Mouse (Mus musculus): Measurements from ENCODE around the gene Tedc2. TPM values are rescaled to one million over a fixed set of nuclear protein-coding genes. Genes with fewer than 3 reads are reported as not detected.

Gene Tedc2
- polyA plus RNA-seq, 1 experiment = 4.2 TPM

DNA sequence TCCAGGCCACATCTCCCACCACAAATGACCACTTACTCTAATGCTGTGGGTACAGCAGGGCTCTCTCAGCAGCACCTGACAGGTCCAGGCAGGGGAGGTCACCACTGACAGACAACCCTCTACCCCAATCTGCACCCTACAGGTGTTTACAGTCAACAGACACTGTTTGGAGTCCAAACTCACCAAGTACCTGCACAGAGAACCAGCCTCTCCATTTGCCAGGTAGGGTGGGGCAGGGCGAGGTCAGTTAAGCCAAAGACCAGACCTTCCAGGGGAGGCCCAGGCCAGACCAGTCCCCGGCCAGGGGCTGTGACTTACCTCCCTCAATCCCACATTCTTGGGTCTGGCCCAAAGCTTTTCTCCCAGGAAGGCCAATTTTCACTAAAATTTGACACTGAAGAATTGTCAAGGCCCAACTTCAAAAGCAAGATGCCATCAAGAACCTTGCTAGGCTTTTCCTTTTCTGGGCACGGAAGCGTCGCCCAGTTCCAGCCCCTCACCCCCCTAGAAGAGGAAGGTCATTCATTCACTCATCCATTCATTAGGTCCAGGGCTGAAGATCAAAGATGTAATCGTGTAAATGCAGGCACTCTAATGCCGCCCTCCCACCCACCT is 52.7 kb downstream of the Tedc2 start:
- TF ChIP-seq CTCF (IDR thresholded peaks at IDR 0.05; ENCODE audit: extremely low read depth, insufficient read length, insufficient replicate concordance, low read depth, low read length) (no peak), POLR2A (IDR thresholded peaks at IDR 0.05; ENCODE audit: low read depth, low read length) (no peak)
- Histone ChIP-seq H3K4me3 (ENCODE audit: low read depth, low read length) (peak overlapping the region; percentile 86), H3K36me3 (ENCODE audit: control insufficient read depth, insufficient read depth, low read length) (peaks cover 13% of the 10 kb centered on the region), H3K27ac (ENCODE audit: insufficient read depth, low read depth, low read length) (peak overlapping the region; percentile 48), H3K4me1 (ENCODE audit: control insufficient read depth, insufficient read depth, insufficient read length, low read length) (peaks cover 11% of the 10 kb centered on the region), H3K27me3 (ENCODE audit: control insufficient read depth, insufficient read depth, low read length) (no peaks in the 10 kb centered on the region)
- 22% methylated on average over 7 of the region's 7 CpGs for WGBS

DNA sequence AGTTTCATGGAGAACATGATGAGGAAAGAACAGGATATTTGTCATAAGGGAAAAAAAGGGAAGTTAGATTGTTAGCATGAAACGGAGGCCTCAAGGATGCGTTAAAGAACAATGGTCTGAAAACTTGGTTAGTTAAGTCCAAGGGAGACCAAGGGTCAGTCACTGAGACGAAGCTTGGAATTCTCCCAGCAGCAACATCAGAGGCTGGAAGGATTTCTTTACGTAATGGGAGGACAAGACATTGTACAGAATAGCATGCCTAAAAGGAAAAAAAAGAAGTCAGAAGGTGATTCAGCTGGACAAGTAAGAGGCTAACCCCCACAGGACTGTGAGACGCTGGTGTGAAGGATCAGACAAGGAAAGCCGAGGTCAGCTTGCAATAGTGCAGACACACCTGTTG is 53.5 kb downstream of the Tedc2 start:
- H3K4me3 ChIP-seq (ENCODE audit: low read depth, low read length) = no peak overlapping the region
- peaks cover 13% of the 10 kb centered on the region for H3K36me3 ChIP-seq (ENCODE audit: control insufficient read depth, insufficient read depth, low read length)
- H3K27me3 ChIP-seq (ENCODE audit: control insufficient read depth, insufficient read depth, low read length) = no peaks in the 10 kb centered on the region
- WGBS = 78% methylated on average over 6 of the region's 6 CpGs
- TF ChIP-seq CTCF (IDR thresholded peaks at IDR 0.05; ENCODE audit: extremely low read depth, insufficient read length, insufficient replicate concordance, low read depth, low read length) (no peak), POLR2A (IDR thresholded peaks at IDR 0.05; ENCODE audit: low read depth, low read length) (no peak)
- peaks cover 12% of the 10 kb centered on the region for H3K4me1 ChIP-seq (ENCODE audit: control insufficient read depth, insufficient read depth, insufficient read length, low read length)
- H3K27ac ChIP-seq (ENCODE audit: insufficient read depth, low read depth, low read length) = no peak overlapping the region

Other genes with a start within 250 kb of the Tedc2 start
- 22.9 and 150 TPM in 2 replicates for gene Prss30, start 240.3 kb downstream of the Tedc2 start, polyA plus RNA-seq (2012; rRNA removed)
- gene Prss22, start 222.8 kb downstream of the Tedc2 start, polyA plus RNA-seq (2012; rRNA removed) = 0.06 and 0.25 TPM in 2 replicates
- gene Prss27, start 182.7 kb downstream of the Tedc2 start, polyA plus RNA-seq (2012; rRNA removed) = 3.9 and 4.0 TPM in 2 replicates
- gene Kctd5, start 147.4 kb downstream of the Tedc2 start, polyA plus RNA-seq (2012; rRNA removed) = 51.8 and 74.6 TPM in 2 replicates
- 10.8 and 12.7 TPM in 2 replicates for gene Pdpk1, start 69.9 kb downstream of the Tedc2 start, polyA plus RNA-seq (2012; rRNA removed)
- 61.6 and 187 TPM in 2 replicates for gene Amdhd2, start 57.1 kb downstream of the Tedc2 start, polyA plus RNA-seq (2012; rRNA removed)
- gene Atp6v0c, start 51.1 kb downstream of the Tedc2 start, polyA plus RNA-seq (2012; rRNA removed) = 549 and 948 TPM in 2 replicates
- gene Tbc1d24, start 15.3 kb downstream of the Tedc2 start, polyA plus RNA-seq (2012; rRNA removed) = 11.4 and 62.9 TPM in 2 replicates
- 1.3 and 1.6 TPM in 2 replicates for gene Ntn3, start 11.3 kb downstream of the Tedc2 start, polyA plus RNA-seq (2012; rRNA removed)
- 4.1 and 8.4 TPM in 2 replicates for gene Ccnf, start 30.6 kb upstream of the Tedc2 start, polyA plus RNA-seq (2012; rRNA removed)
- gene Abca17, start 130.2 kb upstream of the Tedc2 start, polyA plus RNA-seq (2012; rRNA removed) = 0.01 TPM in 1 of 2 replicates, not detected in the other
- gene Abca3, start 131.1 kb upstream of the Tedc2 start, polyA plus RNA-seq (2012; rRNA removed) = 14.2 and 37.0 TPM in 2 replicates
- gene Rnps1, start 193.7 kb upstream of the Tedc2 start, polyA plus RNA-seq (2012; rRNA removed) = 44.2 and 76.7 TPM in 2 replicates
- 52.7 and 97.7 TPM in 2 replicates for gene Eci1, start 205.8 kb upstream of the Tedc2 start, polyA plus RNA-seq (2012; rRNA removed)
- 2.9 and 4.8 TPM in 2 replicates for gene Dnase1l2, start 222.3 kb upstream of the Tedc2 start, polyA plus RNA-seq (2012; rRNA removed)
- gene E4f1, start 249.5 kb upstream of the Tedc2 start, polyA plus RNA-seq (2012; rRNA removed) = 52.9 and 74.5 TPM in 2 replicates
- gene Pgp, start 249.5 kb upstream of the Tedc2 start, polyA plus RNA-seq (2012; rRNA removed) = 130 and 178 TPM in 2 replicates